ENCODE assay signal across 9 mouse cellular contexts in genomic region chr11:80289701-80290445, GRCm38 (mm10). TPM values are rescaled to one million over a fixed set of nuclear protein-coding genes. Genes with fewer than 3 reads are reported as not detected.
A peak's percentile ranks its signal among the peaks of the same experiment; 100 is the strongest.
DNase-seq lines count a peak whose midpoint lies in the region; ATAC-seq and TF ChIP-seq lines count a peak whose summit lies in the region.
"Had no signal": no experiment of that assay in that cellular context is flagged by ENCODE, and none has a peak within 500 bp of the region (broad histone marks: within the 10 kb centered on the region; RNA-seq: fewer than 3 reads in every experiment).

No protein-coding gene starts in this region.

- H3K4me2 ChIP-seq in lung, embryonic 14.5 days: peak overlapping the region; percentile 60
- H3K4me2 ChIP-seq in neural tube, embryonic 15.5 days: peak overlapping the region; percentile 64

- peak overlapping the region; percentile 50 for H3K4me3 ChIP-seq in forebrain, embryonic 10.5 days
- peak overlapping the region; percentile 51 for H3K4me3 ChIP-seq in hindbrain, embryonic 10.5 days
- H3K4me3 ChIP-seq in layer of hippocampus, adult 2 months: peak overlapping the region; percentile 54
- peak overlapping the region; percentile 16; the same call in 1 of the 2 replicates for H3K4me3 ChIP-seq in lung, embryonic 14.5 days (ENCODE audit: low read depth, low read length)
- peak overlapping the region; percentile 41 for H3K4me3 ChIP-seq in neural tube, embryonic 15.5 days (replicated peaks)

- H3K9ac ChIP-seq in lung, embryonic 14.5 days: no peak overlapping the region
- H3K9ac ChIP-seq in neural tube, embryonic 15.5 days (replicated peaks): peak overlapping the region; percentile 49

- peak; percentile 52 for DNase-seq in urinary bladder, postnatal 14 days (ENCODE audit: low spot score)
- no peak for DNase-seq in urinary bladder, postnatal 10 days (ENCODE audit: low spot score)
- peak; percentile 43 for DNase-seq in forebrain, embryonic 10.5 days (ENCODE audit: extremely low spot score, low spot score)
- peak; percentile 59 for DNase-seq in hindbrain, embryonic 10.5 days (ENCODE audit: low spot score)
- peak; percentile 43 to 50 for DNase-seq in layer of hippocampus, adult 2 months (ENCODE audit: low spot score in 2 of 2)
- peak; percentile 80 for DNase-seq in lung, embryonic 14.5 days
- DNase-seq in spleen, postnatal 14 days (ENCODE audit: low spot score in 2 of 2): no peak

- ATAC-seq in lung, embryonic 14.5 days (ENCODE audit: insufficient read depth): peak; percentile 92; the same call in 1 of the 2 replicates
- ATAC-seq in neural tube, embryonic 15.5 days (ENCODE audit: low FRiP score): peak; percentile 86

- TF ChIP-seq CTCF in layer of hippocampus, adult 2 months (conservative IDR thresholded peaks at IDR 0.05): no peak
- TF ChIP-seq CTCF in lung, embryonic 14.5 days (IDR thresholded peaks at IDR 0.05; ENCODE audit: low read depth): no peak

- 3% methylated on average over 23 of the region's 23 CpGs for WGBS in forebrain, embryonic 10.5 days
- 3% methylated on average over 23 of the region's 23 CpGs for WGBS in hindbrain, embryonic 10.5 days
- 1% methylated on average over 23 of the region's 23 CpGs for WGBS in lung, embryonic 14.5 days
- WGBS in neural tube, embryonic 15.5 days: under 1% methylated on average over 23 of the region's 23 CpGs

- peaks cover 37% of the 10 kb centered on the region for H3K27me3 ChIP-seq in forebrain, embryonic 10.5 days (ENCODE audit: poor library complexity, severe bottlenecking)
- H3K27me3 ChIP-seq in hindbrain, embryonic 10.5 days (ENCODE audit: insufficient read depth, poor library complexity, severe bottlenecking): peaks cover 7% of the 10 kb centered on the region; the same call in 1 of the 2 replicates
- H3K27me3 ChIP-seq in lung, embryonic 14.5 days (ENCODE audit: insufficient read depth, low read length): peaks cover 3% of the 10 kb centered on the region; the same call in 1 of the 2 replicates
- no peaks in the 10 kb centered on the region for H3K27me3 ChIP-seq in neural tube, embryonic 15.5 days (replicated peaks)

- peak overlapping the region; percentile 62 for H3K27ac ChIP-seq in forebrain, embryonic 10.5 days
- H3K27ac ChIP-seq in hindbrain, embryonic 10.5 days: peak overlapping the region; percentile 75
- H3K27ac ChIP-seq in layer of hippocampus, adult 2 months: peak overlapping the region; percentile 89
- no peak overlapping the region for H3K27ac ChIP-seq in lung, embryonic 14.5 days (ENCODE audit: low read depth)
- peak overlapping the region; percentile 93 for H3K27ac ChIP-seq in neural tube, embryonic 15.5 days (replicated peaks)

- no peaks in the 10 kb centered on the region for H3K36me3 ChIP-seq in forebrain, embryonic 10.5 days (replicated peaks)
- H3K36me3 ChIP-seq in hindbrain, embryonic 10.5 days: no peaks in the 10 kb centered on the region
- no peaks in the 10 kb centered on the region for H3K36me3 ChIP-seq in lung, embryonic 14.5 days (ENCODE audit: insufficient read depth)
- no peaks in the 10 kb centered on the region for H3K36me3 ChIP-seq in neural tube, embryonic 15.5 days

- peaks cover 6% of the 10 kb centered on the region; the same call in 1 of the 2 replicates for H3K9me3 ChIP-seq in forebrain, embryonic 10.5 days
- 0 out of 2 replicates have a peak, but pooled peaks cover 4% of the 10 kb centered on the region for H3K9me3 ChIP-seq in hindbrain, embryonic 10.5 days
- H3K9me3 ChIP-seq in lung, embryonic 14.5 days (ENCODE audit: low read depth, low read length): no peaks in the 10 kb centered on the region
- H3K9me3 ChIP-seq in neural tube, embryonic 15.5 days (replicated peaks): no peaks in the 10 kb centered on the region

- H3K4me1 ChIP-seq in forebrain, embryonic 10.5 days: peaks cover 19% of the 10 kb centered on the region
- peaks cover 29% of the 10 kb centered on the region for H3K4me1 ChIP-seq in hindbrain, embryonic 10.5 days (replicated peaks)
- no peaks in the 10 kb centered on the region for H3K4me1 ChIP-seq in lung, embryonic 14.5 days (ENCODE audit: insufficient read depth)
- peaks cover 35% of the 10 kb centered on the region for H3K4me1 ChIP-seq in neural tube, embryonic 15.5 days

RNA-seq across cellular contexts. Expression of gene Rhbdl3, which starts 10.8 kb away (rescaled TPM):
- 3.1 and 3.6 TPM in 2 replicates for polyA plus RNA-seq in forebrain, embryonic 10.5 days (2016; fragmentation: Nextera tagmentation; extraction: Ambion mirVana)
- 10.2 and 18.0 TPM in 2 replicates for polyA plus RNA-seq in hindbrain, embryonic 10.5 days (2016; fragmentation: Nextera tagmentation; extraction: Ambion mirVana)
- 10 to 100 TPM; 27.2 to 27.6 TPM for total RNA-seq in layer of hippocampus, adult 2 months (2021)
- 1.5 and 1.7 TPM in 2 replicates for polyA plus RNA-seq in lung, embryonic 14.5 days (2014; fragmentation: Nextera tagmentation; extraction: Ambion mirVana)
- 4.2 and 6.9 TPM in 2 replicates for polyA plus RNA-seq in neural tube, embryonic 15.5 days (2015; fragmentation: Nextera tagmentation; extraction: Ambion mirVana)
- total RNA-seq: neutrophil, adult 5-6 weeks had no signal

Comparison
In these comparisons a context has a peak if more than half of its experiments do, and no peak if none do; other contexts are left out.
1. DNase-seq: peak in urinary bladder, postnatal 14 days (single experiment), forebrain, embryonic 10.5 days (single experiment), hindbrain, embryonic 10.5 days (single experiment), layer of hippocampus, adult 2 months (2 of 2) and lung, embryonic 14.5 days (single experiment); none in urinary bladder, postnatal 10 days (single experiment) and spleen, postnatal 14 days (0 of 2).
2. Peak in every context shown above with its lines, with median percentiles within 50 percentile points of each other: H3K4me3 ChIP-seq.